In the genomic region with DNA sequence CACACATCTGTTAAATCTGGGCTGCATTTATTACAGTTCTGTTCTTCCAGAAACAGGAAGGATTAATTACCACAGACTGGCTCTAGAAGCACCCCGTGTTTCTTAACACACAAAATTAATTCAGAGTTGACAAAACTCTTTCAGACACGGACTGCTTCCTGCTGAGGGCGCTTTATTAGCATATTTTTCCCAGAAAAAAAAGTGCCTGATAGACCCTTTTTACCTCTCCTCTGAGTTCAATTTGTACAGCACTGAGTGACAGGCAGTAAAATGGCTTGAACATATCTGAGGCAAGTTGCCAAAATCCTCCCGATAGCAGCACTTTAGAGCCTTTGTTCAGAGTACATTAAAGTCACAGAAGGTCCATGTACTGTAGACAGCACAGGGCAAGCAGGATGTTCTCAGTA, we compare ENCODE assay signal across 9 mouse cellular contexts.
DNase-seq lines count a peak whose midpoint lies in the region; ATAC-seq and TF ChIP-seq lines count a peak whose summit lies in the region.
"Had no signal": no experiment of that assay in that cellular context is flagged by ENCODE, and none has a peak within 500 bp of the region (broad histone marks: within the 10 kb centered on the region; RNA-seq: fewer than 3 reads in every experiment).

No protein-coding gene starts in this region.

- DNase-seq in heart, postnatal 10 days: peak; percentile 8 to 14
- DNase-seq in heart, embryonic 10.5 days (ENCODE audit: low spot score): no peak
- DNase-seq in brain, embryonic 14.5 days (ENCODE audit: low read depth): peak; percentile 97
- no peak for DNase-seq in urinary bladder, postnatal 4 days (ENCODE audit: low spot score in 2 of 2)
- no peak for DNase-seq in adrenal gland, postnatal 36 days
- DNase-seq in gastrocnemius, adult 18-20 months (ENCODE audit: low spot score): no peak

- no peak overlapping the region for H3K27ac ChIP-seq in heart, embryonic 10.5 days
- H3K27ac ChIP-seq in forebrain, embryonic 16.5 days (ENCODE audit: low read length): peak overlapping the region; percentile 69
- no peak overlapping the region for H3K27ac ChIP-seq in midbrain, embryonic 12.5 days (replicated peaks)
- H3K27ac ChIP-seq: limb, embryonic 15.5 days had no signal

- WGBS in heart, embryonic 10.5 days: 26% methylated on average over 4 of the region's 4 CpGs
- under 1% methylated on average over 4 of the region's 4 CpGs for WGBS in forebrain, embryonic 16.5 days
- WGBS in midbrain, embryonic 12.5 days: 7% methylated on average over 4 of the region's 4 CpGs

- no peaks in the 10 kb centered on the region for H3K27me3 ChIP-seq in heart, embryonic 10.5 days (ENCODE audit: insufficient read depth, poor library complexity, severe bottlenecking)
- no peaks in the 10 kb centered on the region for H3K27me3 ChIP-seq in forebrain, embryonic 16.5 days (replicated peaks; ENCODE audit: control insufficient read depth, insufficient read depth, low read length)
- no peaks in the 10 kb centered on the region for H3K27me3 ChIP-seq in midbrain, embryonic 12.5 days
- H3K27me3 ChIP-seq: limb, embryonic 15.5 days had no signal

- H3K9me3 ChIP-seq in heart, embryonic 10.5 days: no peaks in the 10 kb centered on the region
- no peaks in the 10 kb centered on the region for H3K9me3 ChIP-seq in forebrain, embryonic 16.5 days (ENCODE audit: control insufficient read depth, low read length)
- H3K9me3 ChIP-seq in midbrain, embryonic 12.5 days: no peaks in the 10 kb centered on the region
- H3K9me3 ChIP-seq: limb, embryonic 15.5 days had no signal

- H3K9ac ChIP-seq in forebrain, embryonic 16.5 days (replicated peaks; ENCODE audit: low read depth, low read length): no peak overlapping the region
- no peak overlapping the region for H3K9ac ChIP-seq in midbrain, embryonic 12.5 days (replicated peaks)
- H3K9ac ChIP-seq: limb, embryonic 15.5 days had no signal

- no peak for TF ChIP-seq POLR2A in brain, embryonic 14.5 days (IDR thresholded peaks at IDR 0.05; ENCODE audit: borderline replicate concordance, extremely low read depth, insufficient read depth, insufficient read length, poor library complexity, severe bottlenecking)

- H3K4me2 ChIP-seq in forebrain, embryonic 16.5 days (ENCODE audit: low read length): peak overlapping the region; percentile 29; the same call in 1 of the 2 replicates
- H3K4me2 ChIP-seq in midbrain, embryonic 12.5 days (replicated peaks): no peak overlapping the region
- H3K4me2 ChIP-seq: limb, embryonic 15.5 days had no signal

- peak; percentile 98 for ATAC-seq in forebrain, embryonic 16.5 days
- peak; percentile 98 for ATAC-seq in midbrain, embryonic 12.5 days (ENCODE audit: low FRiP score, low read depth)

- no peak for TF ChIP-seq CTCF in brain, embryonic 14.5 days (IDR thresholded peaks at IDR 0.05; ENCODE audit: borderline replicate concordance, extremely low read depth, insufficient read depth, insufficient read length)

- intact Hi-C loops in heart, postnatal 10 days (cut with DNase I): no loop called here

- H3K4me1 ChIP-seq in heart, embryonic 10.5 days: no peaks in the 10 kb centered on the region
- peaks cover 5% of the 10 kb centered on the region for H3K4me1 ChIP-seq in forebrain, embryonic 16.5 days (replicated peaks; ENCODE audit: control insufficient read depth, insufficient read depth, low read length)
- peaks cover 9% of the 10 kb centered on the region for H3K4me1 ChIP-seq in midbrain, embryonic 12.5 days

- H3K36me3 ChIP-seq in heart, embryonic 10.5 days: no peaks in the 10 kb centered on the region
- H3K36me3 ChIP-seq in forebrain, embryonic 16.5 days (ENCODE audit: control insufficient read depth, insufficient read depth): no peaks in the 10 kb centered on the region
- no peaks in the 10 kb centered on the region for H3K36me3 ChIP-seq in midbrain, embryonic 12.5 days
- H3K36me3 ChIP-seq: limb, embryonic 15.5 days had no signal

- no peak overlapping the region for H3K4me3 ChIP-seq in heart, embryonic 10.5 days
- H3K4me3 ChIP-seq in forebrain, embryonic 16.5 days (replicated peaks; ENCODE audit: low read length): no peak overlapping the region
- H3K4me3 ChIP-seq in midbrain, embryonic 12.5 days: no peak overlapping the region
- H3K4me3 ChIP-seq: limb, embryonic 15.5 days had no signal

Comparison
In these comparisons a context has a peak if more than half of its experiments do, and no peak if none do; other contexts are left out.
1. DNase-seq: peak in heart, postnatal 10 days (2 of 2) and brain, embryonic 14.5 days (single experiment); none in heart, embryonic 10.5 days (single experiment), urinary bladder, postnatal 4 days (0 of 2), adrenal gland, postnatal 36 days (0 of 2) and gastrocnemius, adult 18-20 months (single experiment).